ENCODE assay signal across 8 mouse cellular contexts in genomic region chr5:122726068-122726467, GRCm38 (mm10). TPM values are rescaled to one million over a fixed set of nuclear protein-coding genes. Genes with fewer than 3 reads are reported as not detected.
DNase-seq lines count a peak whose midpoint lies in the region; ATAC-seq and TF ChIP-seq lines count a peak whose summit lies in the region.

No protein-coding gene starts in this region.

- 11% methylated on average over 7 of the region's 7 CpGs for WGBS in cerebellum, adult 2 months
- 22% methylated on average over 7 of the region's 7 CpGs for WGBS in limb, embryonic 11.5 days
- 24% methylated on average over 7 of the region's 7 CpGs for WGBS in midbrain, embryonic 16.5 days
- WGBS in stomach, embryonic 16.5 days = 15% methylated on average over 7 of the region's 7 CpGs

- peak; percentile 12 to 31 for DNase-seq in urinary bladder, adult 18-20 months (ENCODE audit: low spot score in 2 of 2)
- DNase-seq in urinary bladder, adult 2 months (ENCODE audit: low spot score) = no peak
- DNase-seq in cerebellum, adult 2 months = peak; percentile 75 to 80
- DNase-seq in frontal cortex, postnatal 25 days (ENCODE audit: low spot score in 2 of 2) = peak; percentile 32 to 57
- peak; percentile 45 to 70 for DNase-seq in kidney, adult 8-10 months
- DNase-seq in limb, embryonic 11.5 days (ENCODE audit: low spot score) = peak; percentile 85

- no peak overlapping the region for H3K4me3 ChIP-seq in cerebellum, adult 2 months (replicated peaks; ENCODE audit: insufficient read depth, low read depth, low read length)
- no peak overlapping the region for H3K4me3 ChIP-seq in limb, embryonic 11.5 days (ENCODE audit: low read depth, low read length)
- no peak overlapping the region for H3K4me3 ChIP-seq in midbrain, embryonic 16.5 days (ENCODE audit: low read depth, low read length)
- H3K4me3 ChIP-seq in stomach, embryonic 16.5 days (replicated peaks; ENCODE audit: low read length) = no peak overlapping the region

- peak; percentile 72 for TF ChIP-seq CTCF in cerebellum, adult 2 months (IDR thresholded peaks at IDR 0.05; ENCODE audit: borderline replicate concordance, insufficient read depth, low read depth, low read length)

- ATAC-seq in limb, embryonic 11.5 days (ENCODE audit: insufficient number of reproducible peaks, low FRiP score, low TSS enrichment, low read depth) = no peak
- peak; percentile 51; the same call in 1 of the 2 replicates for ATAC-seq in midbrain, embryonic 16.5 days
- peak; percentile 42; the same call in 1 of the 2 replicates for ATAC-seq in stomach, embryonic 16.5 days (ENCODE audit: insufficient read depth, low FRiP score)

- TF ChIP-seq POLR2A in cerebellum, adult 2 months (IDR thresholded peaks at IDR 0.05; ENCODE audit: borderline replicate concordance, insufficient read depth, low read length) = no peak

- H3K4me2 ChIP-seq in limb, embryonic 11.5 days (ENCODE audit: low read depth, severe bottlenecking) = no peak overlapping the region
- H3K4me2 ChIP-seq in midbrain, embryonic 16.5 days (ENCODE audit: low read length) = no peak overlapping the region
- no peak overlapping the region for H3K4me2 ChIP-seq in stomach, embryonic 16.5 days (ENCODE audit: low read depth, low read length)

- H3K9me3 ChIP-seq in limb, embryonic 11.5 days (ENCODE audit: control insufficient read depth, low read length) = no peaks in the 10 kb centered on the region
- H3K9me3 ChIP-seq in midbrain, embryonic 16.5 days (replicated peaks; ENCODE audit: control insufficient read depth, low read length, poor library complexity, severe bottlenecking) = no peaks in the 10 kb centered on the region
- 0 out of 2 replicates have a peak, but pooled peaks cover 3% of the 10 kb centered on the region for H3K9me3 ChIP-seq in stomach, embryonic 16.5 days (replicated peaks; ENCODE audit: control insufficient read depth, low read length)

- no peaks in the 10 kb centered on the region for H3K36me3 ChIP-seq in limb, embryonic 11.5 days (ENCODE audit: control insufficient read depth, insufficient read depth, low read length)
- no peaks in the 10 kb centered on the region for H3K36me3 ChIP-seq in midbrain, embryonic 16.5 days (ENCODE audit: control insufficient read depth, insufficient read depth, low read length)
- no peaks in the 10 kb centered on the region for H3K36me3 ChIP-seq in stomach, embryonic 16.5 days (ENCODE audit: control insufficient read depth, insufficient read depth, low read length)

- peaks cover 14% of the 10 kb centered on the region for H3K4me1 ChIP-seq in cerebellum, adult 2 months (ENCODE audit: control insufficient read depth, insufficient read depth, low read length)
- no peaks in the 10 kb centered on the region for H3K4me1 ChIP-seq in limb, embryonic 11.5 days (ENCODE audit: control insufficient read depth, insufficient read depth, low read length)
- no peaks in the 10 kb centered on the region; the same call in 1 of the 2 replicates for H3K4me1 ChIP-seq in midbrain, embryonic 16.5 days (ENCODE audit: control insufficient read depth, insufficient read depth, low read length)
- H3K4me1 ChIP-seq in stomach, embryonic 16.5 days (ENCODE audit: control insufficient read depth, insufficient read depth, low read length) = no peaks in the 10 kb centered on the region

- H3K27ac ChIP-seq in cerebellum, adult 2 months (ENCODE audit: insufficient read depth, low read length) = no peak overlapping the region
- H3K27ac ChIP-seq in limb, embryonic 11.5 days (replicated peaks; ENCODE audit: low read depth, low read length) = no peak overlapping the region
- no peak overlapping the region for H3K27ac ChIP-seq in midbrain, embryonic 16.5 days (ENCODE audit: low read length)
- no peak overlapping the region for H3K27ac ChIP-seq in stomach, embryonic 16.5 days (ENCODE audit: low read length)

- H3K27me3 ChIP-seq in cerebellum, adult 2 months (ENCODE audit: control insufficient read depth, insufficient read depth, low read length) = no peaks in the 10 kb centered on the region
- H3K27me3 ChIP-seq in limb, embryonic 11.5 days (ENCODE audit: control insufficient read depth, insufficient read depth, low read length) = no peaks in the 10 kb centered on the region
- H3K27me3 ChIP-seq in midbrain, embryonic 16.5 days (ENCODE audit: control insufficient read depth, insufficient read depth, low read depth, low read length) = no peaks in the 10 kb centered on the region
- no peaks in the 10 kb centered on the region for H3K27me3 ChIP-seq in stomach, embryonic 16.5 days (ENCODE audit: control insufficient read depth, insufficient read depth, low read length)

- H3K9ac ChIP-seq in limb, embryonic 11.5 days (ENCODE audit: low read length) = no peak overlapping the region
- H3K9ac ChIP-seq in midbrain, embryonic 16.5 days (ENCODE audit: low read depth, low read length) = no peak overlapping the region
- H3K9ac ChIP-seq in stomach, embryonic 16.5 days (ENCODE audit: low read length) = no peak overlapping the region

RNA-seq across cellular contexts. Expression of gene P2rx4, which starts 18.7 kb away (rescaled TPM):
- 42.4 and 44.3 TPM in 2 replicates for polyA plus RNA-seq in urinary bladder, adult 2 months (2012; rRNA removed)
- polyA plus RNA-seq in cerebellum, adult 2 months (2012; rRNA removed) = 42.0 and 48.3 TPM in 2 replicates
- polyA plus RNA-seq in limb, embryonic 11.5 days (2014; fragmentation: Nextera tagmentation; extraction: Ambion mirVana) = 4.9 and 6.6 TPM in 2 replicates
- polyA plus RNA-seq in midbrain, embryonic 16.5 days (2015; fragmentation: Nextera tagmentation; extraction: Ambion mirVana) = 14.6 and 15.3 TPM in 2 replicates
- polyA plus RNA-seq in stomach, embryonic 16.5 days (2015; fragmentation: Nextera tagmentation; extraction: Ambion mirVana) = 33.3 and 33.4 TPM in 2 replicates

RNA-seq across cellular contexts. Expression of gene Camkk2, which starts 53.1 kb away (rescaled TPM):
- 29.4 and 29.8 TPM in 2 replicates for polyA plus RNA-seq in urinary bladder, adult 2 months (2012; rRNA removed)
- 212 and 243 TPM in 2 replicates for polyA plus RNA-seq in cerebellum, adult 2 months (2012; rRNA removed)
- polyA plus RNA-seq in limb, embryonic 11.5 days (2014; fragmentation: Nextera tagmentation; extraction: Ambion mirVana) = 25.2 and 25.6 TPM in 2 replicates
- 63.4 and 69.5 TPM in 2 replicates for polyA plus RNA-seq in midbrain, embryonic 16.5 days (2015; fragmentation: Nextera tagmentation; extraction: Ambion mirVana)
- 18.4 and 19.3 TPM in 2 replicates for polyA plus RNA-seq in stomach, embryonic 16.5 days (2015; fragmentation: Nextera tagmentation; extraction: Ambion mirVana)
